11 mouse cellular contexts compared by ENCODE assay signal in the genomic region with DNA sequence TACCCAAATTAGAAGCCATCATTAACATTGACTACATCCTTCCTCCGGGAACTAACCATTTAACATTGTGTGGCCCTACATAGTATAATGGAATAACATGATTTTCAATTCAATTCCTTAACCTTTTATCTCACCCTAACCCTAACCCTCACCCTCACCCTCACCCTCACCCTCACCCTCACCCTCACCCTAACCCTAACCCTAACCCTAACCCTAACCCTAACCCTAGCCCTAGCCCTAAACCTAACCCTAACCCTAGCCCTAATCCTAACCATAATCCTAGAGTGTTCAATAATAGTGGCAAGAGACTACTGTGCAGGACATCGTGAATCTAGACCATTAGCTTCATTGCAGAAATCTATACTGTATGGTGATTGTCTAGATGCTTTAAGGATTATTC.
"Had no signal": no experiment of that assay in that cellular context is flagged by ENCODE, and none has a peak within 500 bp of the region (broad histone marks: within the 10 kb centered on the region; RNA-seq: fewer than 3 reads in every experiment).

No protein-coding gene starts in this region.

- DNase-seq: kidney, postnatal 25 days; lung, embryonic 14.5 days; lung, postnatal 10 days; lung, postnatal 4 days; thymus, postnatal 4 days had no signal

- H3K4me1 ChIP-seq: liver, embryonic 15.5 days; midbrain, embryonic 10.5 days; neural tube, embryonic 15.5 days had no signal

- ATAC-seq: midbrain, embryonic 16.5 days had no signal

- H3K4me3 ChIP-seq: liver, embryonic 15.5 days; midbrain, embryonic 10.5 days; neural tube, embryonic 15.5 days had no signal

- H3K27me3 ChIP-seq: liver, embryonic 15.5 days; neural tube, embryonic 15.5 days had no signal

- H3K36me3 ChIP-seq: liver, embryonic 15.5 days; midbrain, embryonic 10.5 days; neural tube, embryonic 15.5 days had no signal

- H3K9me3 ChIP-seq: liver, embryonic 15.5 days; midbrain, embryonic 10.5 days; neural tube, embryonic 15.5 days had no signal

- H3K4me2 ChIP-seq: liver, embryonic 11.5 days; liver, embryonic 15.5 days; lung, embryonic 14.5 days; neural tube, embryonic 15.5 days had no signal

- H3K27ac ChIP-seq: liver, embryonic 15.5 days; midbrain, embryonic 10.5 days; neural tube, embryonic 15.5 days; stomach, postnatal 0 days had no signal

- H3K9ac ChIP-seq: liver, embryonic 15.5 days; lung, embryonic 14.5 days; neural tube, embryonic 15.5 days had no signal
